In the genomic region with DNA sequence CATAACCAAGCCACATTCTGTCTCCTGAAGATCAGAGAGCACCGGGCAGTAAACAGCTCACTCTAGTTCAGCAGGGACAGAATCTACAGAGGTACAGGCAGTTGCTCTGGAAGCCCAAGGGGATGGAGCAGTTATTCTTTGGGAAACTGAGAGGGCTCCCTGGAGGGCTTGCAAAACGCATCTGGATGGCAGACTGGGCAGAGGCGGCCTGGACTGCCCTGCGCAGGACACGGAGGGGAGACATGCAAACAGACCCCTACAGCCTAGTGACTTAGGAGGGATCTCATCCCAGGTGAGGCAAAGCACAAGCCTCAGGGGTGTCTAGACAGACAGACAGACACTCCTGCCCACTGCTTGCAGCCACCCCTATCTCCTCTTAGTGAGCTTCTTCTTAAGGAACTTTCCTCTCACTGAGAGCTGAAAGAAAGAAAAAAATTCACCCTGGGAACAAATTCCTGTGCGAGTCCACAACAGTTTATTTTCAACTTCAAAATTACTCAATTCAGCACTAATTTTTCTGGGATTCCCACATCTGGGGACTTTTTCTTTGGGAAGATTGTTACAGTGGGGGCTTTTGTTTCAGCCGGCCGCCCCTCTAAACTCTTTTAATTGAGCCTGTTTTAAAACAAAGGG, we compare ENCODE assay signal across 8 mouse cellular contexts. TPM values are rescaled to one million over a fixed set of nuclear protein-coding genes. Genes with fewer than 3 reads are reported as not detected.
DNase-seq lines count a peak whose midpoint lies in the region; ATAC-seq lines count a peak whose summit lies in the region.

No protein-coding gene starts in this region.

- peak overlapping the region; percentile 23 for H3K9ac ChIP-seq in kidney, embryonic 14.5 days (ENCODE audit: low read depth, low read length)
- peak overlapping the region; percentile 32 for H3K9ac ChIP-seq in intestine, embryonic 15.5 days
- H3K9ac ChIP-seq in neural tube, embryonic 12.5 days = peak overlapping the region; percentile 33

- H3K9me3 ChIP-seq in kidney, embryonic 14.5 days (ENCODE audit: control insufficient read depth, low read length) = no peaks in the 10 kb centered on the region
- H3K9me3 ChIP-seq in embryonic facial prominence, embryonic 10.5 days = peaks cover 8% of the 10 kb centered on the region; the same call in 1 of the 2 replicates
- no peaks in the 10 kb centered on the region for H3K9me3 ChIP-seq in intestine, embryonic 15.5 days
- no peaks in the 10 kb centered on the region for H3K9me3 ChIP-seq in neural tube, embryonic 12.5 days

- ATAC-seq in kidney, embryonic 14.5 days (ENCODE audit: low FRiP score, low TSS enrichment) = peak; percentile 25; the same call in 1 of the 2 replicates
- peak; percentile 14; the same call in 1 of the 2 replicates for ATAC-seq in intestine, embryonic 15.5 days
- ATAC-seq in neural tube, embryonic 12.5 days (ENCODE audit: low FRiP score, low read depth) = no peak; the same call in 1 of the 2 replicates

- H3K36me3 ChIP-seq in kidney, embryonic 14.5 days (ENCODE audit: control insufficient read depth, insufficient read depth, low read length) = peaks cover 2% of the 10 kb centered on the region; the same call in 1 of the 2 replicates
- H3K36me3 ChIP-seq in embryonic facial prominence, embryonic 10.5 days (replicated peaks) = peaks cover 42% of the 10 kb centered on the region
- H3K36me3 ChIP-seq in intestine, embryonic 15.5 days = no peaks in the 10 kb centered on the region
- H3K36me3 ChIP-seq in neural tube, embryonic 12.5 days = 0 out of 2 replicates have a peak, but pooled peaks cover 4% of the 10 kb centered on the region

- 14% methylated on average over 8 of the region's 8 CpGs for WGBS in kidney, embryonic 14.5 days
- 4% methylated on average over 8 of the region's 8 CpGs for WGBS in embryonic facial prominence, embryonic 10.5 days
- WGBS in intestine, embryonic 15.5 days = 19% methylated on average over 8 of the region's 8 CpGs
- WGBS in neural tube, embryonic 12.5 days = 14% methylated on average over 8 of the region's 8 CpGs

- no peaks in the 10 kb centered on the region for H3K27me3 ChIP-seq in kidney, embryonic 14.5 days (ENCODE audit: control insufficient read depth, insufficient read depth, low read length)
- no peaks in the 10 kb centered on the region for H3K27me3 ChIP-seq in embryonic facial prominence, embryonic 10.5 days (replicated peaks; ENCODE audit: low read depth, poor library complexity, severe bottlenecking)
- H3K27me3 ChIP-seq in intestine, embryonic 15.5 days (replicated peaks) = no peaks in the 10 kb centered on the region
- H3K27me3 ChIP-seq in neural tube, embryonic 12.5 days (replicated peaks) = no peaks in the 10 kb centered on the region

- no peak for DNase-seq in kidney, adult 18-20 months
- DNase-seq in embryonic facial prominence, embryonic 10.5 days (ENCODE audit: low spot score) = peak; percentile 74
- no peak for DNase-seq in spleen, postnatal 10 days (ENCODE audit: low spot score in 2 of 2)
- no peak for DNase-seq in retina, postnatal 1 day
- no peak for DNase-seq in adrenal gland, postnatal 36 days

- H3K4me3 ChIP-seq in kidney, embryonic 14.5 days (ENCODE audit: low read length) = no peak overlapping the region
- peak overlapping the region; percentile 42 for H3K4me3 ChIP-seq in embryonic facial prominence, embryonic 10.5 days
- H3K4me3 ChIP-seq in intestine, embryonic 15.5 days (replicated peaks) = no peak overlapping the region
- H3K4me3 ChIP-seq in neural tube, embryonic 12.5 days = no peak overlapping the region

- peaks cover 50% of the 10 kb centered on the region for H3K4me1 ChIP-seq in kidney, embryonic 14.5 days (ENCODE audit: control insufficient read depth, insufficient read depth, low read length)
- peaks cover 80% of the 10 kb centered on the region for H3K4me1 ChIP-seq in embryonic facial prominence, embryonic 10.5 days
- peaks cover 46% of the 10 kb centered on the region for H3K4me1 ChIP-seq in intestine, embryonic 15.5 days (replicated peaks)
- H3K4me1 ChIP-seq in neural tube, embryonic 12.5 days = peaks cover 52% of the 10 kb centered on the region

- peak overlapping the region; percentile 96 for H3K27ac ChIP-seq in kidney, embryonic 14.5 days (ENCODE audit: low read depth, low read length)
- peak overlapping the region; percentile 95 for H3K27ac ChIP-seq in embryonic facial prominence, embryonic 10.5 days (replicated peaks)
- H3K27ac ChIP-seq in intestine, embryonic 15.5 days = peak overlapping the region; percentile 97
- H3K27ac ChIP-seq in neural tube, embryonic 12.5 days = peak overlapping the region; percentile 68

- no peak overlapping the region; the same call in 1 of the 2 replicates for H3K4me2 ChIP-seq in kidney, embryonic 14.5 days (replicated peaks; ENCODE audit: low read depth, low read length)
- H3K4me2 ChIP-seq in intestine, embryonic 15.5 days (replicated peaks) = 0 out of 2 replicates have a peak overlapping the region, but pooled peaks have one; percentile 4
- H3K4me2 ChIP-seq in neural tube, embryonic 12.5 days (replicated peaks) = peak overlapping the region; percentile 44

RNA-seq across cellular contexts. Expression of a gene that starts 24.4 kb away (rescaled TPM):
- 11.1 and 14.2 TPM in 2 replicates for polyA plus RNA-seq in kidney, embryonic 14.5 days (2014; fragmentation: Nextera tagmentation; extraction: Ambion mirVana)
- 17.4 and 18.4 TPM in 2 replicates for polyA plus RNA-seq in embryonic facial prominence, embryonic 10.5 days (2016; fragmentation: Nextera tagmentation; extraction: Ambion mirVana)
- 11.0 and 11.8 TPM in 2 replicates for polyA plus RNA-seq in intestine, embryonic 15.5 days (2015; fragmentation: Nextera tagmentation; extraction: Ambion mirVana)
- polyA plus RNA-seq in neural tube, embryonic 12.5 days (2016; fragmentation: Nextera tagmentation; extraction: Ambion mirVana) = 12.9 and 13.2 TPM in 2 replicates
- 10 to 100 TPM; 17.9 to 22.3 TPM for total RNA-seq in adrenal gland, postnatal 36 days (2021)
